Mouse (Mus musculus) cortical plate, adult 2 months (tissue): Measurements from ENCODE around the gene Hdgfl3.

Source experiments
- CTCF ChIP-seq: fragments of 200-500 bp; IDR thresholded peaks from 2 replicates; pipeline ENCODE4 v1.5.1; 2011; ENCODE audit warnings: mild to moderate bottlenecking, control low read depth, low read length; ENCODE audit not compliant: insufficient read depth; ENCODE audit errors: extremely low read depth
- POLR2A ChIP-seq: fragments of 200-500 bp; IDR thresholded peaks from 2 replicates; pipeline ENCODE4 v1.6.1; 2011; ENCODE audit warnings: mild to moderate bottlenecking, low read length, control low read depth; ENCODE audit not compliant: insufficient read depth; ENCODE audit errors: extremely low read depth

GRCm38 (mm10) chr7:81904926-81905325, 29.3 kb downstream of the Hdgfl3 start:
- TF ChIP-seq CTCF = no peak
- TF ChIP-seq POLR2A = no peak
